Mouse (Mus musculus): Measurements from ENCODE around the gene Papln.

DNA sequence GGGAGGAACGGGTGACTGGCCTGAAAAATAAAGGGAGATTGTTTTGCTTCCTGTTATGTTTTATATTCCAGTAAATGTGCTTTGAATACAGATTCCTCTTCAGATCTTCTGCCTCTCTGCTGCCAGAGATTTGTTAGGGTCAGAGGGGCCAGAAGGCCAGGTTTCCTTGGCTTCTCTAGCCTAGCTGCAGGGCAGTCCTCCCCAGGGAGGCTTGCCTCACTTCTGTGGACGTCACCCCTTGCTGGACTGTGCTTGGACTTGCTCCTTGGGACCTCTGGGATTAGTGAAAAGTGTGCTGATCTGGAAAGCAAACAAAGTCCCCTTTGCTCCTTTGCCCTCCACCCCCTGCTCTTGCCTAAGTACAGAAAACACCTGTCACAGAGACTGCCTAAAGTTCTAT lies 31.6 kb downstream of the Papln start:
- TF ChIP-seq CTCF (conservative IDR thresholded peaks at IDR 0.05 in 1 of 2, IDR thresholded peaks at IDR 0.05 in 1 of 2; ENCODE audit: low read depth in 2 of 2, low read length in 2 of 2) (no peak), CHD2 (IDR thresholded peaks at IDR 0.05; ENCODE audit: low read length) (no peak), POLR2A (IDR thresholded peaks at IDR 0.05; ENCODE audit: low read depth, low read length) (no peak), RCOR1 (conservative IDR thresholded peaks at IDR 0.05; ENCODE audit: low read depth, low read length) (no peak), MAX (IDR thresholded peaks at IDR 0.05; ENCODE audit: low read length) (no peak), CHD1 (IDR thresholded peaks at IDR 0.05; ENCODE audit: low read depth, low read length) (no peak)

All from CH12.LX (cell line).